Mouse (Mus musculus): Measurements from ENCODE around the gene Vmn1r67.
A peak's percentile ranks its signal among the peaks of the same experiment; 100 is the strongest.

The Vmn1r67 gene

GRCm38 (mm10) chr7:10443031-10443430 lies at the start of gene Vmn1r67:
TSS of gene Vmn1r67 (plus strand) at chr7:10443331.
- DNase-seq (ENCODE audit: low spot score in 2 of 2) = no peak

GRCm38 (mm10) chr7:10458166-10458565 lies 15.0 kb downstream of the Vmn1r67 start:
- no peak for DNase-seq (ENCODE audit: low spot score in 2 of 2)

- no peak for DNase-seq (ENCODE audit: low spot score in 2 of 2)
Observed at GRCm38 (mm10) chr7:10479813-10480212, 36.7 kb downstream of the Vmn1r67 start.

- DNase-seq (ENCODE audit: low spot score in 2 of 2) = no peak
Observed at GRCm38 (mm10) chr7:10480588-10481233, 37.6 kb downstream of the Vmn1r67 start.

GRCm38 (mm10) chr7:10494786-10495521 lies 51.8 kb downstream of the Vmn1r67 start, which contains the start of gene Zik1:
TSS of gene Zik1 (minus strand) at chr7:10495394.
- peak; percentile 2 to 57 for DNase-seq (ENCODE audit: low spot score in 2 of 2)

- DNase-seq (ENCODE audit: low spot score in 2 of 2) = no peak
Observed at GRCm38 (mm10) chr7:10495578-10495977, 52.4 kb downstream of the Vmn1r67 start.

Data from urinary bladder, adult 18-20 months (tissue).